Mouse (Mus musculus) heart, embryonic 14.5 days (tissue): Measurements from ENCODE around the gene Myl9. TPM values are rescaled to one million over a fixed set of nuclear protein-coding genes. Genes with fewer than 3 reads are reported as not detected.
"Not testable (repeated sequence)": the region's sequence is repeated elsewhere in the genome, so short reads cannot be mapped to it uniquely, and the experiment has no call there.

Experiments used
- ATAC-seq: fragments of 200-750 bp; cut with Nextera tagmentation; 2 replicates; pipeline ENCODE4 v1.8.0; 2017; ENCODE audit warnings: low read depth, moderate TSS enrichment; ENCODE audit not compliant: insufficient number of reproducible peaks, insufficient read depth, low FRiP score
- H3K27ac ChIP-seq, 2 experiments: fragments of 200-500 bp in 1 of 2; fragments of 300-500 bp in 1 of 2; sonication (generic) in 1 of 2; replicated peaks in 1 of 2; 2 replicates each; pipeline ENCODE4 v1.5.1; 2012 to 2014; ENCODE audit warnings: low read depth in 2 of 2, low read length in 2 of 2, control low read depth in 1 of 2, mild to moderate bottlenecking in 1 of 2, mixed read lengths in 1 of 2; ENCODE audit not compliant: control insufficient read depth in 1 of 2, insufficient read depth in 1 of 2
- H3K27me3 ChIP-seq: fragments of 300-500 bp; sonication (generic); 2 replicates; pipeline ENCODE4 v1.6.1; 2014; ENCODE audit warnings: mild to moderate bottlenecking, low read length, control low read depth; ENCODE audit not compliant: control insufficient read depth, insufficient read depth
- H3K36me3 ChIP-seq: fragments of 300-500 bp; sonication (generic); 2 replicates; pipeline ENCODE4 v1.6.1; 2014; ENCODE audit warnings: mild to moderate bottlenecking, control low read depth, low read length, mixed read lengths; ENCODE audit not compliant: control insufficient read depth, insufficient read depth
- H3K4me1 ChIP-seq, 2 experiments: fragments of 200-500 bp in 1 of 2; fragments of 300-500 bp in 1 of 2; sonication (generic) in 1 of 2; 2 replicates each; pipeline ENCODE4 v1.6.1; 2012 to 2014; ENCODE audit warnings: low read length in 2 of 2, control low read depth in 1 of 2, mixed read lengths in 1 of 2; ENCODE audit not compliant: control insufficient read depth in 2 of 2, insufficient read depth in 2 of 2
- H3K4me2 ChIP-seq: fragments of 300-500 bp; sonication (generic); 2 replicates; pipeline ENCODE4 v1.6.1; 2014; ENCODE audit warnings: mild to moderate bottlenecking, low read length
- H3K4me3 ChIP-seq, 2 experiments: fragments of 200-500 bp in 1 of 2; fragments of 300-500 bp in 1 of 2; sonication (generic) in 1 of 2; 2 replicates each; pipeline ENCODE4 v1.5.1; 2012 to 2014; ENCODE audit warnings: low read length in 2 of 2, mild to moderate bottlenecking in 2 of 2, control low read depth in 1 of 2, low read depth in 1 of 2, moderate library complexity in 1 of 2; ENCODE audit not compliant: control insufficient read depth in 1 of 2, insufficient read depth in 1 of 2
- H3K9ac ChIP-seq: fragments of 300-500 bp; sonication (generic); 2 replicates; pipeline ENCODE4 v1.6.1; 2014; ENCODE audit warnings: mild to moderate bottlenecking, low read length
- H3K9me3 ChIP-seq: fragments of 300-500 bp; sonication (generic); 2 replicates; pipeline ENCODE4 v1.6.1; 2016; ENCODE audit warnings: low read length, control low read depth; ENCODE audit not compliant: control insufficient read depth
- WGBS: fragments of 180-500 bp; shearing (Covaris S2); extraction: QIAGEN DNeasy Blood & Tissue Kit; methylation state at CpG from one replicate; pipeline ENCODE4 v1.1.7; 2014; 5-methylcytosine and 5-hydroxymethylcytosine counted together
- polyA plus RNA-seq: library from polyadenylated mRNA; unstranded; fragments of >200 nt; fragmentation: Nextera tagmentation; extraction: Ambion mirVana; gene quantifications from 2 replicates; pipeline ENCODE4 v1.2.1, GENCODE M21; 2014

The Myl9 gene
- polyA plus RNA-seq, 1 experiment from 2014 or later = 2,167 TPM

DNA sequence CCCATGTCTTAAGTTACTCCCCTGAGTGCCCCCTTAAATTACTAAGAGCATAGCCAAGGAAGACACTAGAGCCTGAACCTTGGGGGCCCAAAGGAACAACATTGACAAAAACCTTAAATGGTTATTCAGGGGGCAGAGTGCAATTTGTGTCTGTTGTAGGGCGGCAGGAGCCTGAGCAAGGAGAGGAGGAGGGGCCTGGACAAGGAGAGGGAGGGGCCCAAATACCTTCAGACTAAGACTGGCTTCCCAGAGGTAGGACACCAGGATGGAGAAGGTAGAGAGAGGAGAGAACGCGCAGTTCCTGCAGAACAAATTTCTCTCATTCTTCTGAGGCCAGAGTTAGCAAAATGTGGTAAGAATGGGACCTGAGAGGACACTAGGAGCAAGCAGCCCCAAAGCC, 40.2 kb downstream of the Myl9 start:
- Histone ChIP-seq H3K27me3 (no peaks in the 10 kb centered on the region), H3K4me3 (no peak overlapping the region), H3K27ac (peak overlapping the region in 1 of 2 experiments; percentile 53; a peak in 2 of 4 replicates), H3K36me3 (no peaks in the 10 kb centered on the region), H3K9me3 (no peaks in the 10 kb centered on the region), H3K4me1 (peaks cover 9 to 19% of the 10 kb centered on the region in 2 experiments), H3K9ac (no peak overlapping the region), H3K4me2 (no peak overlapping the region)
- WGBS = 74% methylated on average over 3 of the region's 3 CpGs
- no peak for ATAC-seq

DNA sequence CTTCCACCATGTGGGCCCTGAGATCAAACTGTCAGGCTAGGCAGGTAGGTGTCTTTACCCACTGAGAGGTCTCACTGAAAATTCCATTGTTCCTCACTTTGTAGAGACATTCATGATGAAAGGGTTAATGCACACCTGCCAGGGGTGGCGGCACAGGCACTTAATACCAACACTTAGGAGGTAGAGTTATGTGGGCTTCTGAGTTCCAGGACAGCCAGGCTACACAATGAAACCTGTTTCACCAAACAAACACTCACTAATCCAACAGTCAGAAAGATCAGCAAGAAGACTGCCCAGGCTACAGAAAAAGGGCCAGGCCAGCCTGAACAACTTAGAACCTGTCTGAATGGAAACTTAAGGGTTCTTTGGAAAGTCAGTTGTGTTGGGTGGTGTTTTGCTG, 40.9 kb downstream of the Myl9 start:
- peaks cover 9 to 19% of the 10 kb centered on the region in 2 experiments for H3K4me1 ChIP-seq
- 75% methylated on average over 1 of the region's 1 CpGs for WGBS
- H3K27me3 ChIP-seq = no peaks in the 10 kb centered on the region
- no peaks in the 10 kb centered on the region for H3K36me3 ChIP-seq
- no peak overlapping the region for H3K4me2 ChIP-seq
- H3K9ac ChIP-seq = no peak overlapping the region
- no peak overlapping the region for H3K4me3 ChIP-seq
- ATAC-seq = no peak
- H3K9me3 ChIP-seq = no peaks in the 10 kb centered on the region
- H3K27ac ChIP-seq = no peak overlapping the region

DNA sequence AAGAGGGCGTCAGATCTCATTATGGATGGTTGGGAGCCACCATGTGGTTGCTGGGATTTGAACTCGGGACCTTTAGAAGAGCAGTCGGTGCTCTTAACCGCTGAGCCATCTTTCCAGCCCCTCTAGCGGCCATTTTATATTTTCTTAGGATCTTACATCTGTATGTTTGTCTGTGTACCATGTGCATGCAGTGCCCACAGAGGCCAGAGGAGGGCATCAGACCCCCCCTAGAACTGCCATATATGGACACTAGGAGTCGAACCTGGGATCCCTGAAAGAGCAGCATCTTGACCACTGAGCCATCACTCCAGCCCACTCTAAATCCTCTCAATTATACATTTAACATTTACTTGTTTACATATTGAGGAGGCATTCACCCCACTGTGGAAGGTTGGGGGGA, 49.9 kb downstream of the Myl9 start:
- not testable (repeated sequence) for H3K4me1 ChIP-seq, ATAC-seq, H3K36me3 ChIP-seq, H3K4me2 ChIP-seq, H3K27me3 ChIP-seq, H3K4me3 ChIP-seq, H3K9ac ChIP-seq, H3K9me3 ChIP-seq, H3K27ac ChIP-seq
- WGBS = 82% methylated on average over 6 of the region's 6 CpGs

Other genes with a start within 250 kb of the Myl9 start
- gene Aar2, start 227.8 kb upstream of the Myl9 start, polyA plus RNA-seq = 24.8 and 24.9 TPM in 2 replicates
- 51.4 and 57.6 TPM in 2 replicates for gene Dlgap4, start 161.7 kb upstream of the Myl9 start, polyA plus RNA-seq
- gene Tgif2, start 64.6 kb downstream of the Myl9 start, polyA plus RNA-seq = 34.0 and 36.2 TPM in 2 replicates
- gene 4930518I15Rik, start 82.5 kb downstream of the Myl9 start, polyA plus RNA-seq = 3.9 and 6.2 TPM in 2 replicates
- 189 and 194 TPM in 2 replicates for gene Rab5if, start 87.7 kb downstream of the Myl9 start, polyA plus RNA-seq
- gene Sla2, start 111.8 kb downstream of the Myl9 start, polyA plus RNA-seq = 0.19 and 0.26 TPM in 2 replicates
- 32.0 and 32.9 TPM in 2 replicates for gene Ndrg3, start 216.6 kb downstream of the Myl9 start, polyA plus RNA-seq
- gene Dsn1, start 231.7 kb downstream of the Myl9 start, polyA plus RNA-seq = 35.9 and 36.8 TPM in 2 replicates